Mouse (Mus musculus) adrenal gland, postnatal 36 days (tissue): ENCODE data around the gene Crabp1. TPM values are rescaled to one million over a fixed set of nuclear protein-coding genes. Genes with fewer than 3 reads are reported as not detected.
A peak's percentile ranks its signal among the peaks of the same experiment; 100 is the strongest.

Experiments
- DNase-seq, 2 experiments: peaks; one replicate each; pipeline ENCODE4 v3.0.0; 2021; ENCODE audit warnings: mixed read lengths in 1 of 2
- long read RNA-seq, 2 experiments: library from polyadenylated mRNA; stranded (forward); transcript quantifications; one replicate each; pipeline ENCODE4 v2.0.0; 2021; ENCODE audit warnings: borderline sequencing depth in 2 of 2
- total RNA-seq, 2 experiments: library from RNA; stranded (reverse); gene quantifications; 2 replicates each; pipeline ENCODE4 v1.2.3; 2021

Crabp1 gene
- 1 to 10 TPM; 7.9 to 8.5 TPM for total RNA-seq
- long read RNA-seq, experiment 1, transcript Crabp1-201 (4 exons, 802 nt), result major isoform, 7 of 7 reads
- long read RNA-seq, experiment 1, partial matches to known transcripts, result 0 of 7 reads
- long read RNA-seq, experiment 1, other reads (novel, unspliced or antisense), result 0 of 7 reads
- long read RNA-seq, experiment 2, transcript Crabp1-201 (4 exons, 802 nt), result major isoform, 7 of 7 reads
- long read RNA-seq, experiment 2, partial matches to known transcripts, result 0 of 7 reads
- long read RNA-seq, experiment 2, other reads (novel, unspliced or antisense), result 0 of 7 reads

- peak in 1 of 2 experiments; percentile 5 for DNase-seq
Observed at GRCm38 (mm10) chr9:54764561-54765217, at the start of gene Crabp1. Gene Crabp1 (plus strand): TSS chr9:54764748.

- no peak for DNase-seq
Observed at GRCm38 (mm10) chr9:54715776-54716175, 48.8 kb upstream of the Crabp1 start.

DNA sequence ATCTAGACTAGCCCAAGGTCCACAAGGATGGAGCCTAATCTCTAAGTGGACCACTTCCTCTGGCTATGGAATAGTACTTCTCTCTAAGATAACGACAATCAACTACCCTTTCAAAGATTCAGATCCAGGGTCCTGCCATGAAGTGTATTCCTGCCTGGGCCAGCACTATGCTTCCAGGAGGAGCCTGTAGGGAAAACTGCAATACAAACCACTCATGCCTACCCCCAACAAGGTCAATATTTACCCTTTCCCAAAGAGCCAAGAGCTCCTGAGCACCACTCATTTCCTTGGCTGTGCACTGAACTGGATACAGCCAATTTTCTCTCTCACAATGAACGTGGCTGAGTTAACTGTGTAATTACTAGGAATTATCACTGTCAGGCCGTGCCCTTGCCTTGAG, 47.0 kb upstream of the Crabp1 start:
- DNase-seq, result no peak

GRCm38 (mm10) chr9:54722156-54722555, 42.4 kb upstream of the Crabp1 start:
- no peak for DNase-seq

DNA sequence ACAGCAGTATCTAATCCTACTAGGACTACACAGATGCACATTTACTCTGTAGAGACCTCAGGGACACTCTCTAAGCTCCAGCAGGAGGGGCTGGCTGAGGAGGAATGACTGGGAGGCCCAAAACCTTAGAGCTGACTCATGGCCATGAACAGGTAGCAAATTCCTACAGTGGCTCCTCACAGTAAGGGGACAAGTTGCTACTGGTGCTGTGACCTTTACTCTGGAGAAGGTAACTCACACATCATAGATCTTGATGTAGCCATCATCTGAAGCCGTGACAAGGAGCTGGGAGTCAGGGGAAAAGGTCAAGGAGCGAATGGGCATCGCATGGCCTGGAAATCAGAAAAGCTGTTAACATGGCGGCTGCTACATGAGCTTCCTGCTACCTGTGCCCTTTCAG, 42.0 kb upstream of the Crabp1 start:
- DNase-seq, result no peak

DNA sequence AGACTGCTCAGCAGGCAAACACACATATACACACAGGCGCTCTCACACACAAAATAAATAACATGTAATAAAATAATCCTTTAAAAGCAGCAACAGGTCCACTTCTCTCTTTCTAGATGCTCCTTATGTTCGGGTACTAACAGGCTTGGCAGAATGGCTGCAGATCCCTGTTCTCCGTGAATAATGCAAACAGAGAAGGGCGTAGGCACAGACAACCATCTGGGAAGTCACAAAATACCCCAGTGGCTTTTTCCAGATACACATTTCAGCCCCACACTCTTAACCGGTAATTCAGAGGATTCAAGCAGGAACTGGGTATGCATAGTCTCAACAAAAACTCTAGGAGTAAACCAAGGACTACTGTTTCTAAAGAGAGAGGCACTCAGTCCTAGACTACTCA, 38.2 kb upstream of the Crabp1 start:
- no peak for DNase-seq

- DNase-seq, result no peak
Observed at GRCm38 (mm10) chr9:54732122-54732521, 32.4 kb upstream of the Crabp1 start.

DNA sequence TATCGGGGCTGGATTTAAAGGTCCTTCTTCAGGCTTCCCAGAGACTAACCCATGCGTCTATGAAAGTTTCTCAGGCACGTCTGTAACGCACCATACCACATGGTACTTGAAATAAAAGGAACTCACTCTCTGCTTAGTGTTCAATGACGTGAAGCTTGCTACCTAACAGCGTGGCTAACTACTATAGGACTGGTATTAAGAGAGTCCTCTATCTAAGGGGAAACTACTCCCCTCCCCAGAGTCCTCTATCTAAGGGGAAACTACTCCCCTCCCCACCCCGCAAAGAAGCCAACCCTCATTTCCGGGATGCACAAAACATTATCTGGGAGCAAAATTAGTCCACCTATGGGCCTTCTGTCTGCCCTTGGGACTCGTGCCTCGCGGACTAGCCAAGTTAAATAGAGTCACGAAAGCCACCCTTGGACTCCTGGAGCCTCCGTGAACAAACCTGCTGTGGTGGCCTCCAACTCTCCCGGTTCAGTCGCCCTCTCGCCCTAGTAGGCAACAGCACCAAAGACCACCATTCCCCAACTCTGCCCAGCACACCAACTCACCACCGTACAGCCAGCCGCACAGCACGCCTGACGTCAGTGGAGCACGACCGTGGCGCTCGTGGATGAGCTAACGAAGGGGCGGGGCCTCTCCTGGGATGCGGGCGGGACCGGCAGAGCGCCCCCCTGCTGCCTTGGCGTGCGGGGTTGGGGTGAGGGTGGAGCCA, 30.5 kb upstream of the Crabp1 start, which contains the start of gene Wdr61:
Gene Wdr61, minus strand, starts transcription at position 599 of the 718 bp plus-strand sequence.
- DNase-seq, result peak; percentile 99

GRCm38 (mm10) chr9:54734639-54735252, 29.8 kb upstream of the Crabp1 start:
- DNase-seq, result no peak

DNA sequence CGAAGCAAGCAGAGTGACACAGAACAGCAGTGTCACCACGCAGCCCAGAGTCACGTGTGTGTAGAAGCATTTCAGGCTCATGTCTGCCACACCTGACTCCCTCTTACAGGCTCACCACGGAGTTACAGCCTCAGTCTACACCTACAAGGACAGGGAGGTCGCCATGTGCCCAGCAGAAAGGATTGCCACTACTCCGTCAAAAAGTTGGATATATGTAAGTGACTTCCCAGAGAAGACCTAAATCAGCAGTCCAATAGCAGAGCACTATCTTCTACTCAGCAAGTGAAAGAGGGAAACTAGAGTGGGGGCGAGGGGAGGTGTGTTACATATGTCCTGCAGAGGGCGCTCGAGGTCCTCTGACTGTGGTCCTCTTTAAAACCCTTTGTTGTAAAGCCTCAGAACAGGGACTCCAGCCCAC, 28.3 kb upstream of the Crabp1 start:
- DNase-seq, result peak; percentile 27 to 51

DNA sequence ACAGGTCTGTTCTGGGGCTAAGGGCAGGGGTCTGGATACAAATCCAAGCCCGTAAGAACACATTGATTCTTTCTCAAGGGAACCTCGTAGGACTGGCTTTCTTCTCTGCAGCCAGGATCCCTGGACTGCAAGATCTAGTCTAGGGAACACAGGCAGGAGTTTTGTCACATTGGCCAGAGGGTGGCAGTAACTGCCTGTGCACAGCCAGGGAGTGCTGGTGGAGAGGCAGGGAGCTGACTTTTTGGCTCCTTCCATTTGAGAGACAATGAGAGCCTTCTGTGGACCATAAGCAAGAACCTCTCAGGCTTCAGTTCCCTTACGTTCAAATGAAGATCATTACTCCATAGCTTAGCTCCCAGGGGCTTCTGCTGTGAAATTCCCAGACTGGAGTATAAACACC, 26.2 kb upstream of the Crabp1 start:
- peak; percentile 43 to 56 for DNase-seq

DNA sequence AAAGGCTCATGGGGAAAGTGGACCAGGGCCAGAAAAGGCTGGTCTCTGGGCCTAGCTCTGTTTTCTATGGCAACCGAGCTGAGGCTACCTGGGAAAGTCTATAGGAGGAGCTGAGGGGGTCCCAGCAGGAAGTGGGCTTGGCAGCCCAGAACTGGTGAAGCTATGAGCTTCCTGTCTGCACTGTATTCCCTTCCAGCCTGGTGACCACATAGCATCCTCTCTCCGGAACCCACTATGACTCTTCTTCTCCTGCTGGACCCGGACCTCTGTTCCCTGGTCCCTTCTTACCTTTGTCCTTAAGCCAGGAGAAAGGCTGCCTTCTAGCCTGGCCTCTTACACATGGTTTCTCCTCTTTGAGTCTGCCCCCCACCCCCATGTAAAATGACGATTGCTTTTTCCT, 20.7 kb upstream of the Crabp1 start:
- no peak for DNase-seq

- DNase-seq, result no peak
Observed at GRCm38 (mm10) chr9:54745740-54746370, 18.7 kb upstream of the Crabp1 start.

DNA sequence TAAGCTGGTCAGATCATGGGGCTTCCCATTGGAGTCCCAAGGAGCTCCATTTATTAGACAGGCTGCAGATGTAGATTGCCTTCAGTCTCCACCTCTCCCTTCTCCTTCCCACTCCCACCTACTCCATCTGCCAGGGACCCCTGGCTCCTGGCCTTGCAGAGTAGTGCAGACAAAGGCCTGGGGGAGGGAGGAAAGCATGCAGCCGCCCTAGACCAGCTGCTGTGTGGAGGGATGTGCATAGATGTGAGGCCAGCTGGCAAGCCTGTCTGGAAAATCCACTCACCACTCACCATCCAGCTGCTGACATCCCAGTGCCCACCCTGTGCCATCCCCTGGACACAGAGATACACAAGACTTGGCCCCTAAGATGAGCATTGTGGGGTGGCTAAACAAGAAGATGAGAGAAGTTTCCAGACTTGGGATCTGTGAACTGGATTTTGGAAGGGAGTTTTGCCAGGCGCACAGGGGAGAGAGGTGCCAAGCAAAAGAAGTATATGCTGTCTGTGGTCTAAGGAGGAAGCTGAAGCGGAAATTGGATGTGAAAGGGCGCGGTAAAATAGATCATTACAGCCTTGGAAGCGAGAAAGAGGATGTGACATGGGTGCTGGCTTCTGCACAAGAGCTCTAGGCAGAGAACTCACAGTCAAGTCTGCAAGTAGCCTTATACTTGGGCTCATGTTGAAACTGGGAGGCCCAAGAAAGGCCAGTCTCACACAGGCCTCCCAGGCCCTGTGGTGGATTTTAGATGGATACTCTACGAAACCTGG, 14.2 kb upstream of the Crabp1 start:
- no peak for DNase-seq

GRCm38 (mm10) chr9:54751684-54752083, 12.9 kb upstream of the Crabp1 start:
- DNase-seq, result no peak

GRCm38 (mm10) chr9:54752201-54752943, 12.2 kb upstream of the Crabp1 start:
- no peak for DNase-seq

GRCm38 (mm10) chr9:54752944-54753295, 11.6 kb upstream of the Crabp1 start:
- no peak for DNase-seq

DNA sequence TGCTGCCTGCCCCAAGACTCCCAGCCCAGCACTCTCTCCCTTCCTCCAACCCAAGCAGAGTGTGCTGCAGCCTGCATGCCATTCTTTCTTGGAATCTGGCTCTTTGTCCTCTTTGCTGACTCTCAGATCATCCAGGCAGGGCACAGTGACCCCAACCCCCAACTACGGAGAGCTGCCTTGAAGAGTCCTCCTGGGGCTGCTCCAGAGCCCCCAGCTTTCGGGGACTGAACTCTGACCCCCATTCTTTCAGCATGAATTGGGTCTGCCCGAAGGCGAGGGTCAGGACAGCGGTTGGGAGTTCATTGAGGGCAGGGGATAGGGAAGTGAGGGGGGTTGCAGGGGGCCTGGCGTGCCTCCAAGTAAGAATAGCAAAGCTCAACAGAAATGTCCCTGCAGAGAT, 5.0 kb upstream of the Crabp1 start:
- no peak for DNase-seq

DNA sequence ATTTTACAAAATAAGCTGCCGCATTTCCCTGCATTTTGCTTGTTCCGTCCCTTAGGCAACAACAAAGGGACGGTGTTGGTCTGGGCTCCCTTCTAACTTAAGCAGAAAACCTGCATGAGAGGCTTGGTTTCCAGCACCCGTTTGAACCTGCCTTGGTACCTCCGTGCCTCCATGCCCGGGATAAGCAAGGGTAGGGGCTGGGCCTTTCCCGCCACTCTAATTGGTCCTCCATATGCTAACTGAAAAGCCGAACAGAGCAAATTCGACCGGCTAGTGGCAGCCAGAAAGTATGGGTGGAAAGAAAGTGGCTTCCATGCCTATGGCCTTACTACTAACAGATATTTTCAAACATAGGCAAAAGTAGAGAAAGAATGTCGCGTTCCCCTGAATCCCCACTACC, 457 bp upstream of the Crabp1 start:
- no peak for DNase-seq

DNA sequence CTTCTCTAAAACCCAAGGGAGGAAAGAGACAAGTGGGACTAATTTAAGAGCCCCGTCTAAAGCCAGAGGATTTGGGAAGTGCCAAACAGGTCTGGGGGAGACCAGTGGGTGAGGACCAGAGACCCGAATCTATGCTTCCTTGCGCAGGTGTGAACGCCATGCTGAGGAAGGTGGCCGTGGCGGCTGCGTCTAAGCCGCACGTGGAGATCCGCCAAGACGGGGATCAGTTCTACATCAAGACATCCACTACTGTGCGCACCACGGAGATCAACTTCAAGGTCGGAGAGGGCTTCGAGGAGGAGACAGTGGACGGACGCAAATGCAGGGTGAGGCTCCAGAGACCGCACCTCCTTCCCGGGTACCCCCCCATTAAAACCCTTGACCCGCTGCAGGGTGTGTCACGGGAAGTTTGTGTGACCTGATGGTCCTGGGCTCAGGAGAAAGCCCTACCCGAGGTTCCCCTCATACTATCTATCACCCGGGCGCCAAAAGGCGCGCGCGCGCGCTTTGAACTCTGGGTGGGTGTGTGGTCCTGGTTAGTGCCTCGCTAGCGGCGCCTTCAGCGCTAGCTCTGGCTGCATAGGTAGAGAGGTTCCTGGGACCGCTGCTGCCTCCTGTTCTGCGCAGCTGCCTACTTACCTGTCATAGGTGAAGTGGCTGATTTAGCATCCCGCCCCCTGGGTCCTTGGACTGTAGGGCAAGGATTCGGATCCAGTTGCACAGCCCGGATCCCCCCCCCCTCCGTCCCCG, 963 bp downstream of the Crabp1 start:
- no peak for DNase-seq
